Mouse (Mus musculus): ENCODE data around the gene Cry1.

Cry1 gene

DNA sequence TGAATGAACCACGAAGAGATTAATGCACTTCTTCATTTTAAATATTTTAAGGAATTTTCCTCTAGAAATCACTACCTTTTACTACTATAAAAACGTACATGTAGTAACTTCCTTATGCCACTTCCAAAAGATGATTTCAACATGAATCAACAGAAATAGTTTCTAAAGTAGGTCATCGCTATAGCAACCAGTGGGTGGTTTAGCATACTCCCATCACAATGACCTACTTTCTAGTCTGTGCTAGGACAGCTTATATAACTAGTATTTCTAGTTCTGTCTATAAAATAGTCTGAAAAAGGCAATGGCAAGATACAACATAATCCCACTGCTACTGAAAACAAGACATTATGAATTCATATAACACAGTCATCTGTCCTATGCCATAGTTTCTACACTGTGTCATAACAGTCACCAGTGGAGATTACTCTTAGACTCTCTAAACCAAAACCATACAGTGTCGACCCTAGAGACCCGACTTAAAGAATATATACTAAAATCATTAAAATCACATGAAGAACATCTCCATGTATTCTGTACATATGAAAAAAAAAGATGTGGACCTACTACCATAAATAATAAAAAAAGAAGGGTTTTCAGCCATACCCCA, 23.0 kb downstream of the Cry1 start:
- DNase-seq (ENCODE audit: low read depth): no peak

DNA sequence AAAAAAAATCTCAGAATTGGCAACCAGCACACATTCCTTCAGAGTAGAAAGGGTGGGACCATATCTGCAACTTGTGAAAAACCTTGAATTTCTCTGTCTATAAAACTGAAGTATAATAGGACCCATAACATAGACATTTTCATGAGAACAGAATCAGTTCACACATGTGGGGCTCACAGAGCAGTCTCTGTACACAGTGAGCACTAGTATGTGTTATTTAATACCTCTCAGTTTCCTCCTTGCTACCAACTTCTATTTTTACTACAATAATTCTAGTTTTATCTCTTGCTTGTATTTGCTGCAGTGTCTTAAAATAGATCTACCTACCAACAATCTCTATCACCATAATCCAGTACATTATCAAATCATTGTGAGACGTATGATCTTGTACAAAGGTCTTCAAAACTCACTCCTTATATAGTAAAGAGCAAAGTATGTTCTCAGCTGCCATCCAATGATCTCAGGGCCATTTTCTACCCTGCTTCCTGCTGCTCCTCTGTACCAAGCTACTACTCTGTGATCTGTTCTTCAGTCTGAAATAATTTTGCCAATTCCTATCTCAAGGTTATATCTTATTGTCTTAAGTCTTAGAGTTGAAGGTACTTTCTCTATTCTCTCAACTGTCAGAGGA, 24.8 kb downstream of the Cry1 start:
- DNase-seq (ENCODE audit: low read depth): no peak

DNA sequence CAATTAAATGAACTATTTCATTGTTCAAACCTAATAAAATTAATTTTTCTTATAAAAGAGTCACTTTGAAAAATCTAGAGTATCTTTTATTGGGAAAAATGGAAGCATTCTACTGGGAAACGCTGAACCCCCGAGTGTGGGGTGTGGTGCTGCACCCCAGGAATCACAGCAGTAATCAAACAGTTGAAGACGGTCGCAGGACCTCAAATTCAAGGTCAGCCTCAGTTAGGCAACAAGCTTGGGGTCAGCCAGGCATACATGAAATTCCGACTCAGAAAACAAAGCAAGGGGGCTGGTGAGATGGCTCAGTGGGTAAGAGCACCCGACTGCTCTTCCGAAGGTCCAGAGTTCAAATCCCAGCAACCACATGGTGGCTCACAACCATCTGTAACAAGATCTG, 27.4 kb downstream of the Cry1 start:
- DNase-seq (ENCODE audit: low read depth): no peak

DNA sequence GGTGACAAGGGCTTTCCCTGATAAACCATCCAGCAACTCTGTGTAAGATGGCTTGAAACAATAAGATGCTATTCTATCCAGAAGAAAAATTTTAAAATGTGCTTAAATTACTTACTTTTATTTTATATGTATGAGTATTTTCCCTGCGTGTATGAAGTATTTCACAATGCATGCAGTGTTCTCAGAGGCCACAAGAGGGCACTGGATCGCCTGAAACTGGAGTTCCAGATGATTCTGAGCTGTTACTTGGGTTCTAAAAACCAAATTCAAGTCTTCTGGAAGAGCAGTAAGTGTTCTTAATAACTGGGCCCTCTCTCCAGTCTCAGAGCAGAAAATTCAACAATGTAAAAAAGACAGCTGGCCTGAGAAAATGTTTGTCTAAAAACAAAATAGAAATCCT, 30.7 kb downstream of the Cry1 start:
- DNase-seq (ENCODE audit: low read depth): peak; percentile 43

DNA sequence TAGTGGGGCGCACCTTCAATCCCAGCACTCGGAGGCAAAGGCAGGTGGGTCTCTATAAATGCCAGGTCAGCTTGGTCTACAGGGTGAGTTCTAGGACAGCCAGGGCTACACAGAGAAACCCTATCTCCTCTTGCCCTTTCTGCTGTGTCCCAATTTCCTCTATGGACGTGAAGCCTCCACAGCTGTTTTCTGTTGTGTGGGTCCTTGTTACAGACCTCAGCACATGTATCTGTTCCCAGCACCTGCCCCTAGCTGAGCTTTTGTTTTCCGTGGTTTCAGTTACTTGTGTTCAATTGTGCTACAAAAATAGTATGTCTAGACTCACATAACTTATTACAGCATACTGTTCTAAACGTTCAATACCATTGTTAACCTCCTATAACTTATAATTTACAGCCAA, 35.6 kb downstream of the Cry1 start:
- no peak for DNase-seq (ENCODE audit: low read depth)

DNA sequence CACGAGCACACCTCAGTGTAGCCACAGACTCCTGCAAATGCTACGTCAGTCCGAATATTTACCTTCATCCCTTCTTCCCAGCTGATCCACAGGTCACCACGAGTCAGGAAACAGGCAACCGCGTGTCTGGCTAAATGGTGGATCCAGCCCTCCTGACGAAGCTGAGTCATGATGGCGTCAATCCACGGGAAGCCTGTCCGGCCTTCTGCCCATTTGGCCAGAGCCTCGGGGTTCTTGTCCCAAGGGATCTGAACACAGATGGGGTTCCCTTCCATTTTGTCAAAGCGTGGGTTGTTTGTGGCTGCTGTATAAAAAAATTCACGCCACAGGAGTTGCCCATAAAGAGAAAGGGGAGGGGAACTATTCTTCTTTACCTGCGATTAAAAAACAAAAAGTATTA, 38.6 kb downstream of the Cry1 start:
- no peak for DNase-seq (ENCODE audit: low read depth)

DNA sequence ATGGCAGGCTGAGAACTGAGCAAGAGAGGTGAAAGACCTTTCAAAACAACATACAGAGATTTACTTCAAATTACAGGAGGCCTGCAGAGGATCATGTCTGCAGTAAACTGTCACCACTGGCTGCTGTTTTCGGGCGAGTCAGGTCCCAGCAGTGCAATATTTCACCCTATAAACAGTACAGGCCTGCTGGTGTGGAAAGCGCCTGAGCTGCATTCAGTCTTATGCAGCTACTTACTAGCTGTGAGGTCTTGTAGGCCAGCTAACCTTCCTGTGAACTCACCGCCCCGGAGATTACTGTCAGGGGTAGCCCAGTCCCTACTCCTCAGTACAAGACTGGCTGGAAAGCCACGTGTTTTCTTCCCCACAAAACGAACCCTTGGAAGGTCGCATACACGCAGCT, 43.4 kb downstream of the Cry1 start:
- DNase-seq (ENCODE audit: low read depth): no peak

DNA sequence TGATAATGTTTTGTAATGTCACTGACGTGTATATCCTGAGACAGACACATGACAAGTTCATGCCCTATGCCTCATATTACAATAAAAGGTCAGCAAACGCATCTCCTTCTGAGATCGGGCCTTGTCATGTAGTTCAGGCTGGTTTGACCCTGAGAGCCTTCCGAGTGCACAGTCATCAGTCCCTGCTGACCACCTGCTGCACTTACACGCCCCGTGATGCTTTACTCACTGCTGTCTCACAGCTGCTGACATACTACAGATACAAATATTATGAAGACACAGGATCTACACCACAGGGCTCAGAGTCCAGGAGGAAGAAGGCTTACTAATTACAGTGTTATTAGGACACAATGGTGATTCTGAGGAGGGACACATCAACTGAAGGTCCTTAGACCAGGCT, 48.3 kb downstream of the Cry1 start:
- DNase-seq (ENCODE audit: low read depth): no peak

DNA sequence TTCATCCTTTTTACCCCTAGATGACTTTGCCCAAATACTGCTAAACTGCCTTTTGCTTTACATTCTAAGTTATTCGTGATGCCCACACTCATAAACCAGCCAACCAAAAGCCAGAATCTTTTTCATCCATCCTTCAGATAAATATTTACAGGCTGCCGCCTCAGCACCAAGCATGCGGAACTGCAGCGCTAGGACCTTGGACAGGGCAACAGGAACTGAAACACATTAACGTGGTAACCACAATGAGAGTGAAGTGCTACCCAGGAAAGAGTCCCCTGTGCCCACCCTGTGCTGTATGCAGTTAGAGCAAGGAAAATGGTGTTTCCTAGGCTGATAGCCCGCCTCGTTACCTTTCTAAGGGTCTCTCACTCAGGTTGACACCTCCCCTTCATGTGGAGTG, 56.4 kb downstream of the Cry1 start:
- DNase-seq (ENCODE audit: low read depth): peak; percentile 28

DNA sequence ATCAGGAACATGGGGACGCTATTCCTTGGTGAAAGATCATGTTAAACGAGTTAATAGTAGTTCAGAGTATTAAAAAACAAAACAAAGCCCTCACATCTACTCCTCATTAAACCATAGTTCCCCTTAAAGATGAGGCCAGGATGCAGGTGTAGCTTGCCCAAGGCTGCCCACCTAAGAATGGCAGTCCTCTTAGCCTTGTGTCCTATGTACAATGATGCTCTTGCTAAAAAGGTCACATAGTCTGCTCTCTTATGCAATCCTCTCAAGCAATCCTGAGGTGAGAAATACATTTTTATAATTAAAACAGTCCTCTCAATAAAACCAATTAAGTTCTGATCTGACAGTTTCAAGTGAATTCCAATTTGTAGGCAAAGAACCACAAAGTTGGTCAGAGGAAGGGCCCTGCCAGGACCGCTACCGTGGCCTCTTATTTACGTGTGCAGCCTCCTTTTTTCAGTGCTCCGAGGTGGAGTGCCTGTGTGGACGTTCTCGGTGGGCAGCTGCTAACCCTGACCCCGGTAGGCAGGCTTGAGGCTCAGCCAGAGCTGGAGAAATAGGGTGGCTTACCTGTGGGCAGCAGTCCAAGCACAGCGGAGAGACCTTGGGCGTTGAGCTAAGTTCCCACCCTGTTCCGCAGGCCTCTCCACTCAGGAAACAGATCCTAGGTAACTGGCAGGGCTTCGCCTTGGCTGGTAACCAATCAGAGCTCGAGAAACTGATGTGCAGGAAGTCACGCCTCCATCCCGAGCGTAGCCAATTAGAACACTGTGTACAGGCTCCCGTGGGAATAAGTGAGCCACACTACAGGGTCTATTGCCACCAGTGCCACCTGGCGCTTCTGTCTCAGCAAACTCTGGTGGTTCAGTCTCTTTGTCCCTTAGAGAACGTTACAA, 57.2 kb downstream of the Cry1 start, which contains the start of gene Mterf2:
Gene Mterf2 (minus strand): TSS at position 633 of the 893 bp plus-strand sequence.
- DNase-seq (ENCODE audit: low read depth): peak; percentile 96

DNA sequence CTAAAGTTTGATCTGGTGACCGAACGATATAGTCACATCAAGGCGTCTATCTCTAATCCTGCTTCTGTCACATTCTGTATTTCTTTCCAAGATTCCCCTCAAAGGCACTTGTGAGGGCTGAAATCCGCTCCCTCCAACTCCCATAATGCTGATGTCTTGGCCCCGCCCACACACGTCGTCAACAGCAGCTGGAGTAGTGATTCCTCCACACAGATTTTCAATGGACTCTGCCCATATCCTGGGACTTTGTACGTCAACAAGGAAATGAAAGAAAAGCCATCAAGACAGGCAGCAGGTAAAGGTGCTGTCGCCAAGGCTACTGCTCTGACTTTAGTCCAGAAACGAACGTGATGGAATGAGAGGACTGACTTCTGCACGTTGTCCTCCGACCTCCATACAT, 59.7 kb downstream of the Cry1 start:
- no peak for DNase-seq (ENCODE audit: low read depth)

DNA sequence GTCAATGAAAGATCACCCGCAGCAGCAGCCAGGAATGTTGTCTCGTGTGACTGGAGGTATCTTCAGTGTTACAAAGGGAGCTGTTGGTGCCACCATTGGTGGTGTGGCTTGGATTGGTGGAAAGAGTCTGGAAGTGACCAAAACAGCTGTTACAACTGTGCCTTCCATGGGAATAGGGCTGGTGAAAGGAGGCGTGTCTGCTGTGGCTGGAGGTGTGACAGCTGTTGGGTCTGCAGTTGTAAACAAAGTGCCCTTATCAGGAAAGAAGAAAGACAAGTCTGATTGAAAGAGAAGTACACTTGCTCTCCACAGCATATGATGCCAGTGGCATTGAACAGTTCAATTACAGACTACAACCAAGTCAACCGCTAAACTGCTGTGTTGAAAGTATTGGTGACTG, 70.5 kb downstream of the Cry1 start:
- no peak for DNase-seq (ENCODE audit: low read depth)

DNA sequence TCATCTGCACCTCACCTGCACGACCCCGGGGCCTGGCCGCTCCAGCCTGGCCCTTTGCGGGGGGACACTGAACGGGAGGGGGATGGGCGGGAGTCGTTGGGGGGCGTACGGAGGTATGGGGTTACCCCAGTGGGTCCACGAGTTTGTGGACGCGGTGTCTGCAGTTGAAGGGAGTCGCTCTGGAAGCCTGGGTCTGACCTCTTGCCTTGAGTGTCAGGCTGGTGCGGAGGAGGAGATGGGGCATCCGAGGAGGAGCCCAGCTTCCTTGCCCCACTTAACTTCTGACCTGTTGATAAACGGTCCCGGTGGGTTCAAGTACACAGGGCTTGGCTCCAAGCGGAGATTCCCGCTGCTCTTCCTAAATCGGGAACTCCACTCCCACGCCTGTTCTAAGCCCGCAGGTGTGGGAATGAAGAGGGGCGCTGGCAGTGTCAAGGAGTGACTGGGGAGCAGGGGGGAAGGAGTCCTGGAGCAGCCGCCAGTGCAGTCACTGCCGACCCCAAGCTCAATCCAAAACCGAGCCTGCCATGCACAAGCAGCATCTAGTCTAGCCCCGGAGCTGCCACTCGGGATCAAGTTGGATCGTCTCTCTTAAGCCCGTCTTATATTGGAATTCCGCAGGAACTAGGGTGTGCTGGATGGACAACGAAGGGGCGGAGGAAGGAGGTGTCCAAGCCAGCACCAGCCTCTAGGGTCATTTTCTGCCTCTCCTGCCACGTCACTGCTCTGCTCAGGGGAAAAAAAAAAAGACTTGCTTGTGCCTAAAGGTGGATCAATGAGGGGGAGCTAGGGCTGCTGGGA, 81.6 kb downstream of the Cry1 start:
- DNase-seq (ENCODE audit: low read depth): peak; percentile 16

DNA sequence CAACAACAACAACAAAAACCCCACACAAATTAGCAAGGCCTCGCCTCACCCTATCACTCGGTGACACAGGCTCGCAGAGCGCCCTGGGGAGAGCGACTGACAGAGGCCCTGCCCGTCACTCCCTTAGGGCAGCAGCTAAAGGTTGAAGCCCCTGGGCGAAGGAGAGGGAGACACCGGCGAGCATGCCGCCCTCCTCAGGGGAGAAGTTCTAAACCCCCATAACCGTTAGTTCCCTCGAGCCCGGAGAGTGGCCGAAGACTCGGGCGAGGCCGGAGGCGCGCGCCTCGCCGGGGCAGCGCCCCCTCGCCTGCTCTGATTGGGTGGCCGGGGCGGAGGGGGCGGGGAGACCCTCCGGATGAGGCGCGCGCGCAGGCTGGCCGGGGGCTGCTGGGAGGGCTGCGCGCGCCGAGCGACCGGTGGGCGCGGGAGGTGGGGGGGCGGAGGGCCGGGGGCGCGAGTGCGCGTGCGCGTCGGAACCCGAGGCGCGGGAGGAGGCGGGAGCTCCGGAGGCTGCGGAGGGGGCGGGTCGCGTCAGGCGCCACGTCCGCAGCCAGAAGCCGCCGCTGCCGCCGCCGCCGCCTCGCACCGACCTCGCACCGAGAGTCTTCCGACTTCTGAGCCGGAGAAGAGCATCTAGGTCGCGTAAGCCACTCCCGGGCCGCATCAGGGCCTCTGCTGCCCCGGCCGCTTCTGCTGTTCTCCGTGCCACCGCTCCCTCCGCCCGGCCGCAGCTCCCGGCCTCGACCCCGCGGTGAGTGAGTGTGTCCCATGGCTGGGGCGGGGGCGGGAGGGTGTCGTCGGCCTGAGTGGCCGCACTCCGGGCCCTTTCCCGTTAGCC, 82.4 kb downstream of the Cry1 start, which contains the start of the genes Fhl4 and Tmem263:
Gene Fhl4 (minus strand): TSS at position 249 of the 838 bp plus-strand sequence.
Gene Tmem263 (plus strand): TSS at position 381 of the 838 bp plus-strand sequence.
- peak; percentile 70 for DNase-seq (ENCODE audit: low read depth)

DNA sequence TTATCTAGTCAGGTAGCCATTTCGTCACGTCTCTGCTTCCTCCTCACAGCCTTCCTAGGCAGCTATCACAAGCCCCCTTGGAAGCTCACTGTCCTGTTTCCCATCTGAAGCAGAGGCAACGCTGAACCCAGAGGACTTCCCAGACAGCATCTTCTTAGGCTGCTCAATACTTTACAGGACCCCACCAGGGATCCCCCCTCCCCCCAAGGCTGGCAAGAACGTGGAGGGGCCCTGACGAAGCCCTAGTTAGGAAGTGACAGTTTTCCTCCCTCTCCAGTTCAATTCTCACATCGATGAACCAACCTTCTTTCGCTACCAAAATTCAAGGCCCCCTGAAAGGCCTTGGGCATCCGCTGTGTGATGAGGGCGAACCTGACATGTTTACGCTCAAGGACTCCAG, 83.0 kb downstream of the Cry1 start:
- peak; percentile 49 for DNase-seq (ENCODE audit: low read depth)

Measured in c-Kit-positive CD71-positive TER-119-negative erythroid progenitor cells, embryonic 14.5 days (primary cell).